Mouse (Mus musculus) liver, embryonic 14.5 days (tissue): ENCODE measurements at regions not wholly inside any gene's neighbourhood (a gene's known extent, or its start where the extent isn't known, plus 50 kb on each side); places are given as distances from the start of the nearest gene placed in this dataset.

ENCODE experiments used
- CTCF ChIP-seq: IDR thresholded peaks from 2 replicates; pipeline ENCODE4 v1.5.1; 2016; ENCODE audit warnings: antibody characterized with exemption, low read depth, control low read depth
- EP300 ChIP-seq: IDR thresholded peaks from 2 replicates; pipeline ENCODE4 v1.6.1; 2016; ENCODE audit warnings: antibody characterized with exemption, low read depth

DNA sequence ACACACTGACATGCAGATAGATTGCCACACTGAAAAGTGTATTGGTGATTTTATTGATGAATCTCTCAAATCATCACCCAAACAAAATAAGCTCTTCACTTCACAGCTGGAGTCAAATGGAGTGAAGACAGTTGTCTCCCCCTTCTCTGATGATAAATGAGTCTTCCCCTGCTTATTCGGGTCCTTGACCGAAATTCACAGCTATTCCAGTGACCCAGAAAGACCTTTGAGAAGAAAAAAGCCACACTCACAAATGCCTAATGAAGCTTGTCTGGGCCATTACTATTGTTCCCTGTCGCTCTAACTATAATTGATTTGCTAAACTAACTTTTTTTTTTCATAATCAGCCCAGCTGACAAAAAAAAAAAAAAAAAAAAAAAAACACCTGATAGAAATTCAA, 154.8 kb downstream of the Mat2b start:
- no peak for TF ChIP-seq CTCF
- no peak for TF ChIP-seq EP300
